Mouse (Mus musculus) thymus, postnatal 25 days (tissue): ENCODE results near the gene Olfr1057.
"Not testable (repeated sequence)": the region's sequence is repeated elsewhere in the genome, so short reads cannot be mapped to it uniquely, and the experiment has no call there.

ENCODE experiments used
- DNase-seq: peaks from one replicate; pipeline ENCODE4 v3.0.0; 2022

Olfr1057 gene

GRCm38 (mm10) chr2:86378293-86378692 is at the start of gene Olfr1057:
Gene Olfr1057, minus strand, starts transcription at chr2:86378393.
- DNase-seq = no peak

GRCm38 (mm10) chr2:86426649-86427048 is 48.5 kb upstream of the Olfr1057 start, which contains the start of gene Olfr1062:
Gene Olfr1062, minus strand, starts transcription at chr2:86426749.
- not testable (repeated sequence) for DNase-seq

GRCm38 (mm10) chr2:86413950-86414349 is 35.8 kb upstream of the Olfr1057 start, which contains the start of gene Olfr1061:
Gene Olfr1061, minus strand, starts transcription at chr2:86414050.
- no peak for DNase-seq

GRCm38 (mm10) chr2:86395114-86395513 is 16.9 kb upstream of the Olfr1057 start:
- no peak for DNase-seq

GRCm38 (mm10) chr2:86388461-86388860 is 10.3 kb upstream of the Olfr1057 start, which contains the start of gene Olfr1058:
Gene Olfr1058, minus strand, starts transcription at chr2:86388561.
- not testable (repeated sequence) for DNase-seq

- not testable (repeated sequence) for DNase-seq
Observed at GRCm38 (mm10) chr2:86366342-86366741, 11.9 kb downstream of the Olfr1057 start.

- DNase-seq = no peak
Observed at GRCm38 (mm10) chr2:86362369-86362768, 15.8 kb downstream of the Olfr1057 start, which contains the start of gene Olfr1056. Gene Olfr1056, minus strand, starts transcription at chr2:86362469.

- DNase-seq = not testable (repeated sequence)
Observed at GRCm38 (mm10) chr2:86351751-86352150, 26.4 kb downstream of the Olfr1057 start.

- no peak for DNase-seq
Observed at GRCm38 (mm10) chr2:86350184-86350583, 28.0 kb downstream of the Olfr1057 start, which contains the start of gene Olfr1055. Gene Olfr1055, minus strand, starts transcription at chr2:86350284.

- DNase-seq = no peak
Observed at GRCm38 (mm10) chr2:86335333-86335732, 42.9 kb downstream of the Olfr1057 start, which contains the start of gene Olfr1054. Gene Olfr1054, minus strand, starts transcription at chr2:86335433.
